Mouse (Mus musculus) testis, adult 2 months (tissue): Measurements from ENCODE around the gene Ccnd3. TPM values are rescaled to one million over a fixed set of nuclear protein-coding genes. Genes with fewer than 3 reads are reported as not detected.

Experiments
- H3K27ac ChIP-seq: fragments of 200-500 bp; 2 replicates; pipeline ENCODE4 v1.5.1; 2012; ENCODE audit warnings: low read depth, low read length; ENCODE audit not compliant: control insufficient read depth, insufficient read depth
- H3K27me3 ChIP-seq: fragments of 200-500 bp; 2 replicates; pipeline ENCODE4 v1.6.1; 2012; ENCODE audit warnings: mild to moderate bottlenecking, low read length, moderate library complexity; ENCODE audit not compliant: control insufficient read depth, insufficient read depth
- H3K36me3 ChIP-seq: fragments of 200-500 bp; 2 replicates; pipeline ENCODE4 v1.6.1; 2012; ENCODE audit warnings: mild to moderate bottlenecking, low read length; ENCODE audit not compliant: control insufficient read depth, insufficient read depth
- H3K4me1 ChIP-seq: fragments of 200-500 bp; 2 replicates; pipeline ENCODE4 v1.6.1; 2012; ENCODE audit warnings: low read length; ENCODE audit not compliant: control insufficient read depth, insufficient read depth
- H3K4me3 ChIP-seq: fragments of 200-500 bp; 2 replicates; pipeline ENCODE4 v1.5.1; 2012; ENCODE audit warnings: low read depth, mild to moderate bottlenecking, low read length, moderate library complexity, mixed read lengths; ENCODE audit not compliant: control insufficient read depth
- CTCF ChIP-seq: fragments of 200-500 bp; IDR thresholded peaks from 2 replicates; pipeline ENCODE4 v1.5.1; 2012; ENCODE audit warnings: low read depth, mild to moderate bottlenecking, inconsistent platforms, low read length, moderate library complexity; ENCODE audit not compliant: control insufficient read depth, insufficient read depth, insufficient replicate concordance
- POLR2A ChIP-seq: fragments of 200-500 bp; IDR thresholded peaks from 2 replicates; pipeline ENCODE4 v1.6.1; 2012; ENCODE audit warnings: low read depth, mild to moderate bottlenecking, inconsistent platforms, low read length, moderate library complexity; ENCODE audit not compliant: control insufficient read depth
- polyA plus RNA-seq: library from polyadenylated mRNA; depleted of rRNA; stranded (reverse); fragments of >200 nt; gene quantifications from 2 replicates; pipeline ENCODE4 v1.2.3, GENCODE M21; 2012

Gene Ccnd3
- polyA plus RNA-seq, 1 experiment, result 253 TPM

- no peak for TF ChIP-seq POLR2A
- no peak for TF ChIP-seq CTCF
- Histone ChIP-seq H3K27me3 (no peaks in the 10 kb centered on the region), H3K4me1 (peaks cover 5% of the 10 kb centered on the region), H3K27ac (no peak overlapping the region), H3K36me3 (peaks cover 1% of the 10 kb centered on the region), H3K4me3 (no peak overlapping the region)
Measured at GRCm38 (mm10) chr17:47484241-47484921, 20.5 kb upstream of the Ccnd3 start.

DNA sequence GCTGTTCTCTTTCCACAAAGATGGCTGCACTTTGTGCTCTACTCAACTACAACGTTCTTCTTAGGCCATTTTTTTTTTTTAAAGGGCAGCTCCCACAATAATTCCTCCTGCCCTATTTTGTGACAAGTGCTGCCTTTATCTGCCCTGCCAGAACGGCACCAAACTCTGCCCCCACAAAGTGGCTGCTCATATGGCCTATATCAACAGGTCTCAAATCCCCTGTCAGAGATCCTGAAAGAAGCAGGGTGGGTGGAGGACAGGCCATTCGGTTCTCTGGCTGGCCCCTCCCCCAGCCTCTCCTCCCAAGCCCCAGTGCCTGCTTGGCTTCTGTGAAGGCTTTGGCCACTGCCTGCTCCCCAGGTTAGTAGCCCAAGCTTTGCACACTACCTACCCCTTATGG, 19.9 kb upstream of the Ccnd3 start:
- no peaks in the 10 kb centered on the region for H3K27me3 ChIP-seq
- peaks cover 5% of the 10 kb centered on the region for H3K4me1 ChIP-seq
- no peak overlapping the region for H3K4me3 ChIP-seq
- TF ChIP-seq CTCF, result no peak
- no peak for TF ChIP-seq POLR2A
- H3K36me3 ChIP-seq, result peaks cover 1% of the 10 kb centered on the region
- H3K27ac ChIP-seq, result no peak overlapping the region

DNA sequence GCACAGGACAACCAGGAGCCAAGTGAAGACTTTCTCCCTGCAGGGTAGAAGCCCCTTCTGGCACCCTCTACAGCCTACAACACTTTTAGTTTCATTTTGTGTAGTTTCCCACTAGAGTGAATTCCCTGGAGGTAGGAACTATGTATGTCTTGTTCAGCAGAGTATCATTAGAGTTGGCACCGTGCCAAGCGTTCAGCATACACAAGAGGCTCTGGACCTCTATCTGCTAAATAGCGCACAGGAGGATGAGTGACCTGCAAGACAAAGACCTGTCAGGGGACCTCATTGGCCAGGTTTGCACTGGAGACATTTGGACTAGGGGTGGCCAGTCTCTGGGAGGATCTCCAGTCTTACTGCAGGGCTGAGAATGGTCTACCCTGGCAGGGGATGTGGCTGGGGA, 19.1 kb upstream of the Ccnd3 start:
- Histone ChIP-seq H3K4me3 (no peak overlapping the region), H3K27me3 (no peaks in the 10 kb centered on the region), H3K4me1 (peaks cover 5% of the 10 kb centered on the region), H3K27ac (no peak overlapping the region), H3K36me3 (peaks cover 1% of the 10 kb centered on the region)
- TF ChIP-seq CTCF (no peak), POLR2A (no peak)

- Histone ChIP-seq H3K27ac (no peak overlapping the region), H3K4me1 (no peaks in the 10 kb centered on the region), H3K4me3 (no peak overlapping the region), H3K27me3 (no peaks in the 10 kb centered on the region), H3K36me3 (peaks cover 6% of the 10 kb centered on the region)
- TF ChIP-seq POLR2A (no peak), CTCF (no peak)
Measured at GRCm38 (mm10) chr17:47490791-47491190, 14.1 kb upstream of the Ccnd3 start.

- no peak for TF ChIP-seq POLR2A
- TF ChIP-seq CTCF, result no peak
- Histone ChIP-seq H3K4me1 (no peaks in the 10 kb centered on the region), H3K27me3 (no peaks in the 10 kb centered on the region), H3K27ac (no peak overlapping the region), H3K36me3 (peaks cover 7% of the 10 kb centered on the region), H3K4me3 (no peak overlapping the region)
Measured at GRCm38 (mm10) chr17:47492731-47493130, 12.1 kb upstream of the Ccnd3 start.

DNA sequence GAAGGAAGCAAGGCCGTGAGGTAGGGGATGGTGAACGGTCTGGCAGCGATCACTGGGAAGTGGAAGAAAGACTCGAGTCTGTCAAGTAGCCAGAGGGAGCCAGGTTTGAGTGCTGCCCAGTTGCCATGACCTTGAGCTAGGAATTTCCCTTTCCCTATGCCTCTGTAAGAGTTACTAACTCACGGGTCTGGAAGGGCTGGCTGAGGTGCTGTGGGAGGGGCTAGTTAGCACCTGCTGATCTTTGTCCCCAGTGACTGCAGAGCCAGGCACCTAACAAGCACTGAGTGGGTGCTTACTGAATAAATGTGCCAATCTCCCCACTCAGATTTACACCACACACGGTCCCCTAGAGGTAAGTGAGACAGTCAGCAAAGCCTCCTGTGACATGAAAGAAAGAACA, 11.2 kb upstream of the Ccnd3 start:
- H3K4me3 ChIP-seq, result no peak overlapping the region
- TF ChIP-seq POLR2A (no peak), CTCF (no peak)
- no peak overlapping the region for H3K27ac ChIP-seq
- H3K27me3 ChIP-seq, result no peaks in the 10 kb centered on the region
- H3K36me3 ChIP-seq, result peaks cover 9% of the 10 kb centered on the region; the same call in 1 of the 2 replicates
- no peaks in the 10 kb centered on the region for H3K4me1 ChIP-seq

DNA sequence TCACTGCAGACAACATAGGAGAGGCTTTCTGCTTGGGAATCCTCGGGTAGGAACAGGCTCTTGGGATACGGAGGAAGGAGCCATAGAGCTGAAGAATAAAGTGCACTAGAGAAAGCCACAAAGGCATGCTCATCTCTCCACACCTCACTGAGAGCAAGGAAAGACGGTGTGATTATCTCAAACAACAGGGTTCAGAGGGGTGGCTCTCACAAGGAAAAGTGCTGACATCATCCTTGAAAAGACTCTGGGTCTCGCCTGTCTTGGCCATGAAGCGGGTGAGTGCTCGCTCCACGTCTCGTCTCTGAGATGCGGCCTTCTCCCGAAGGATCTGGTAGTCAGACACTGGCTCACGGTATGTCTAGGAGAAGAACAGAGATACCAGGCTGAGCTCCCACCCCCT, 10.7 kb upstream of the Ccnd3 start:
- Histone ChIP-seq H3K36me3 (peaks cover 9% of the 10 kb centered on the region; the same call in 1 of the 2 replicates), H3K4me1 (no peaks in the 10 kb centered on the region)
- no peak for TF ChIP-seq POLR2A
- TF ChIP-seq CTCF, result no peak

GRCm38 (mm10) chr17:47501531-47501930, 3.3 kb upstream of the Ccnd3 start:
- Histone ChIP-seq H3K4me1 (peaks cover 20% of the 10 kb centered on the region), H3K27ac (peak overlapping the region; percentile 95; the same call in 1 of the 2 replicates), H3K4me3 (peak overlapping the region; percentile 95), H3K27me3 (no peaks in the 10 kb centered on the region), H3K36me3 (peaks cover 3% of the 10 kb centered on the region; the same call in 1 of the 2 replicates)
- TF ChIP-seq POLR2A, result no peak
- TF ChIP-seq CTCF, result no peak

More for the DNA sequence above, 10.7 kb upstream of the Ccnd3 start:
- H3K4me3 ChIP-seq, result no peak overlapping the region
- H3K27me3 ChIP-seq, result no peaks in the 10 kb centered on the region
- no peak overlapping the region for H3K27ac ChIP-seq
